Mouse (Mus musculus): ENCODE data around the gene Fndc11. TPM values are rescaled to one million over a fixed set of nuclear protein-coding genes. Genes with fewer than 3 reads are reported as not detected.

The Fndc11 gene
- polyA plus RNA-seq, 1 experiment, result not detected

GRCm38 (mm10) chr2:181243706-181244394, 24.0 kb downstream of the Fndc11 start:
- WGBS, result 46% methylated on average over 11 of the region's 11 CpGs
- TF ChIP-seq CTCF (IDR thresholded peaks at IDR 0.05; ENCODE audit: borderline replicate concordance, insufficient read depth, low read depth, low read length) (no peak), POLR2A (IDR thresholded peaks at IDR 0.05; ENCODE audit: borderline replicate concordance, insufficient read depth, low read length) (no peak)
- no peaks in the 10 kb centered on the region for H3K27me3 ChIP-seq (ENCODE audit: control insufficient read depth, insufficient read depth, low read length)
- H3K27ac ChIP-seq (ENCODE audit: insufficient read depth, low read length), result no peak overlapping the region
- H3K4me1 ChIP-seq (ENCODE audit: control insufficient read depth, insufficient read depth, low read length), result no peaks in the 10 kb centered on the region
- H3K4me3 ChIP-seq (replicated peaks; ENCODE audit: insufficient read depth, low read depth, low read length), result no peak overlapping the region
- no peak for DNase-seq

DNA sequence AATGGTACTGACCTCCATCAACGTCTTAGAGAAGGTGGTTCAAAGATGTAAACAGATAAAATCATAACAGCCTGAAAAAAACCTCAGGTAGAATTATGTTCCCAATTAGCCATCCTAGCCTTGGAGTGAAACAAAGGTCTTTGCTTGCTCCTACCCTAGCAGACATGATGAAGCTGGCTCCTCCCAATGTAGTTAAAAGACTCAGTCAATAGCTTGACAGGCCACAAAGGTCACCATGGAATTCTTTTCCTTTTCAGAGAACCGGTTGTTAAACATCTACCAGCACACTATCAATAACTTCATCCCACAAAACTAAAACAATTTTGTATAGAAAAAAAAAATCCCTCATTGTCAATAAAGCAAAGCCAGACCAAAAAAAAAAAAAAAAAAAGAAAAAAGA, 25.2 kb downstream of the Fndc11 start:
- TF ChIP-seq CTCF (IDR thresholded peaks at IDR 0.05; ENCODE audit: borderline replicate concordance, insufficient read depth, low read depth, low read length), result no peak
- TF ChIP-seq POLR2A (IDR thresholded peaks at IDR 0.05; ENCODE audit: borderline replicate concordance, insufficient read depth, low read length), result no peak
- Histone ChIP-seq H3K27ac (ENCODE audit: insufficient read depth, low read length) (no peak overlapping the region), H3K4me3 (replicated peaks; ENCODE audit: insufficient read depth, low read depth, low read length) (no peak overlapping the region), H3K4me1 (ENCODE audit: control insufficient read depth, insufficient read depth, low read length) (no peaks in the 10 kb centered on the region), H3K27me3 (ENCODE audit: control insufficient read depth, insufficient read depth, low read length) (no peaks in the 10 kb centered on the region)
- DNase-seq, result no peak
- WGBS, result 49% methylated on average over 2 of the region's 2 CpGs

- H3K27ac ChIP-seq (ENCODE audit: insufficient read depth, low read length), result no peak overlapping the region
- H3K4me1 ChIP-seq (ENCODE audit: control insufficient read depth, insufficient read depth, low read length), result no peaks in the 10 kb centered on the region
- 90% methylated on average over 10 of the region's 10 CpGs for WGBS
- TF ChIP-seq POLR2A (IDR thresholded peaks at IDR 0.05; ENCODE audit: borderline replicate concordance, insufficient read depth, low read length) (no peak), CTCF (IDR thresholded peaks at IDR 0.05; ENCODE audit: borderline replicate concordance, insufficient read depth, low read depth, low read length) (no peak)
- H3K27me3 ChIP-seq (ENCODE audit: control insufficient read depth, insufficient read depth, low read length), result no peaks in the 10 kb centered on the region
- no peak overlapping the region for H3K4me3 ChIP-seq (replicated peaks; ENCODE audit: insufficient read depth, low read depth, low read length)
- DNase-seq, result no peak
Measured at GRCm38 (mm10) chr2:181249217-181249616, 29.4 kb downstream of the Fndc11 start.

GRCm38 (mm10) chr2:181251841-181252240, 32.0 kb downstream of the Fndc11 start:
- WGBS, result 83% methylated on average over 1 of the region's 1 CpGs
- Histone ChIP-seq H3K4me3 (replicated peaks; ENCODE audit: insufficient read depth, low read depth, low read length) (no peak overlapping the region), H3K4me1 (ENCODE audit: control insufficient read depth, insufficient read depth, low read length) (no peaks in the 10 kb centered on the region), H3K27me3 (ENCODE audit: control insufficient read depth, insufficient read depth, low read length) (no peaks in the 10 kb centered on the region), H3K27ac (ENCODE audit: insufficient read depth, low read length) (no peak overlapping the region)
- TF ChIP-seq POLR2A (IDR thresholded peaks at IDR 0.05; ENCODE audit: borderline replicate concordance, insufficient read depth, low read length) (no peak), CTCF (IDR thresholded peaks at IDR 0.05; ENCODE audit: borderline replicate concordance, insufficient read depth, low read depth, low read length) (no peak)
- DNase-seq, result no peak

DNA sequence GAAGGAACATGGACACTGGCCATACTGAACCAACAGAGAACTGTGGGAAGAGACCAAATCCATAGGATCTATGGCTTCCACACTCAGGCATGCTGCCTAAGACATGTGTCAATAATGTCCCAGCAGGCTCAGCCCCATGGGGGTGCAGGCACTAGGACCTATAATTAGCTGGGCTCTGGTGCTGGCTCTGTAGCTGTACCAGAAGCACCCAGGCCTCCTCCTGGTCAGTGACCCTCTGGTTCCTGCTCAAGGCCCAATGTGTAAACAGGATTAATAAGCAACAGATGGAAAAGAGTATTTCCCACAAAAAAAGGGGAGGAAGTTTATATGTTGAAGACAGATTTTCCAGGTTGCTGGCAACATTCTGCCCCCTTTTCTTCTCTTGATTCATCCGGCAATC, 33.4 kb downstream of the Fndc11 start:
- 80% methylated on average over 1 of the region's 1 CpGs for WGBS

GRCm38 (mm10) chr2:181266839-181267238, 47.0 kb downstream of the Fndc11 start:
- WGBS, result 61% methylated on average over 2 of the region's 2 CpGs
- DNase-seq, result no peak
- Histone ChIP-seq H3K4me1 (ENCODE audit: control insufficient read depth, insufficient read depth, low read length) (no peaks in the 10 kb centered on the region), H3K27ac (ENCODE audit: insufficient read depth, low read length) (no peak overlapping the region), H3K4me3 (replicated peaks; ENCODE audit: insufficient read depth, low read depth, low read length) (no peak overlapping the region), H3K27me3 (ENCODE audit: control insufficient read depth, insufficient read depth, low read length) (no peaks in the 10 kb centered on the region; the same call in 1 of the 2 replicates)
- no peak for TF ChIP-seq CTCF (IDR thresholded peaks at IDR 0.05; ENCODE audit: borderline replicate concordance, insufficient read depth, low read depth, low read length)
- no peak for TF ChIP-seq POLR2A (IDR thresholded peaks at IDR 0.05; ENCODE audit: borderline replicate concordance, insufficient read depth, low read length)

More for the DNA sequence above, 33.4 kb downstream of the Fndc11 start:
- H3K4me3 ChIP-seq (replicated peaks; ENCODE audit: insufficient read depth, low read depth, low read length), result no peak overlapping the region
- no peak for DNase-seq
- no peaks in the 10 kb centered on the region for H3K4me1 ChIP-seq (ENCODE audit: control insufficient read depth, insufficient read depth, low read length)
- H3K27me3 ChIP-seq (ENCODE audit: control insufficient read depth, insufficient read depth, low read length), result no peaks in the 10 kb centered on the region
- TF ChIP-seq POLR2A (IDR thresholded peaks at IDR 0.05; ENCODE audit: borderline replicate concordance, insufficient read depth, low read length), result no peak
- TF ChIP-seq CTCF (IDR thresholded peaks at IDR 0.05; ENCODE audit: borderline replicate concordance, insufficient read depth, low read depth, low read length), result no peak
- H3K27ac ChIP-seq (ENCODE audit: insufficient read depth, low read length), result no peak overlapping the region

DNA sequence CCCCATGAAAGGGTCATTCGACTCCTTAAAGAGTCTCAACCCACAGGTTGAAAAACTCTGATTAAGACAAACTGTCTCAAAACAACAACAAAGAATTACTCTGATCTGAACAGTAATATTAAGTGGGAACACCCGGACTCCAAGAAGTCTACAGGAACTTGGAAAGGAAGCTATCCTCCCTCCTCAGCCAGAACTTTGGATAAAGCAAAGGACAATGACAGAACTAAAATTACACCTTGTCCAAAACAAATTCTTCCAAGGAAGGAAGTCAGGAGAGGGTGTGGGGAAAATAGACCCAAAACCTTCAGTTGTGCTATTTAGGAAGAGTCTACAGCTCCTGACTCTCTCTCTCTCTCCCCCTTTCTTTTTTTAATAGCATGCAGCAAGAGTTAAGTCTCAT, 52.3 kb downstream of the Fndc11 start:
- 93% methylated on average over 2 of the region's 2 CpGs for WGBS
- Histone ChIP-seq H3K4me3 (replicated peaks; ENCODE audit: insufficient read depth, low read depth, low read length) (no peak overlapping the region), H3K4me1 (ENCODE audit: control insufficient read depth, insufficient read depth, low read length) (no peaks in the 10 kb centered on the region), H3K27ac (ENCODE audit: insufficient read depth, low read length) (no peak overlapping the region), H3K27me3 (ENCODE audit: control insufficient read depth, insufficient read depth, low read length) (no peaks in the 10 kb centered on the region; the same call in 1 of the 2 replicates)
- TF ChIP-seq POLR2A (IDR thresholded peaks at IDR 0.05; ENCODE audit: borderline replicate concordance, insufficient read depth, low read length) (no peak), CTCF (IDR thresholded peaks at IDR 0.05; ENCODE audit: borderline replicate concordance, insufficient read depth, low read depth, low read length) (no peak)
- DNase-seq, result no peak

Other genes starting within 250 kb of the Fndc11 start
- 2.6 and 3.5 TPM in 2 replicates for gene Col20a1, start 233.5 kb upstream of the Fndc11 start, polyA plus RNA-seq (2012; rRNA removed)
- gene Chrna4, start 176.5 kb upstream of the Fndc11 start, polyA plus RNA-seq (2012; rRNA removed), result 10.1 and 14.4 TPM in 2 replicates
- gene Kcnq2, start 84.7 kb upstream of the Fndc11 start, polyA plus RNA-seq (2012; rRNA removed), result 115 and 125 TPM in 2 replicates
- 1,226 and 1,413 TPM in 2 replicates for gene Eef1a2, start 63.0 kb upstream of the Fndc11 start, polyA plus RNA-seq (2012; rRNA removed)
- 110 and 111 TPM in 2 replicates for gene Ppdpf, start 32.8 kb upstream of the Fndc11 start, polyA plus RNA-seq (2012; rRNA removed)
- 0.03 and 0.07 TPM in 2 replicates for gene Ptk6, start 17.2 kb upstream of the Fndc11 start, polyA plus RNA-seq (2012; rRNA removed)
- gene Srms, start 6.8 kb upstream of the Fndc11 start, polyA plus RNA-seq (2012; rRNA removed), result 0.41 and 0.46 TPM in 2 replicates
- 2.4 and 2.8 TPM in 2 replicates for gene Helz2, start 22.0 kb downstream of the Fndc11 start, polyA plus RNA-seq (2012; rRNA removed)
- gene Gmeb2, start 68.0 kb downstream of the Fndc11 start, polyA plus RNA-seq (2012; rRNA removed), result 28.7 and 30.1 TPM in 2 replicates
- 1,100 TPM in 2 replicates for gene Stmn3, start 94.5 kb downstream of the Fndc11 start, polyA plus RNA-seq (2012; rRNA removed)
- gene Rtel1, start 99.7 kb downstream of the Fndc11 start, polyA plus RNA-seq (2012; rRNA removed), result 88.5 and 103 TPM in 2 replicates
- 102 and 106 TPM in 2 replicates for gene Zgpat, start 144.9 kb downstream of the Fndc11 start, polyA plus RNA-seq (2012; rRNA removed)
- 75.6 and 77.7 TPM in 2 replicates for gene Arfrp1, start 145.4 kb downstream of the Fndc11 start, polyA plus RNA-seq (2012; rRNA removed)
- gene Lime1, start 160.1 kb downstream of the Fndc11 start, polyA plus RNA-seq (2012; rRNA removed), result 79.8 and 85.0 TPM in 2 replicates
- 31.9 and 34.6 TPM in 2 replicates for gene Zbtb46, start 239.4 kb downstream of the Fndc11 start, polyA plus RNA-seq (2012; rRNA removed)